Mouse (Mus musculus) limb, embryonic 14.5 days (tissue): ENCODE data around the gene Gpat2. TPM values are rescaled to one million over a fixed set of nuclear protein-coding genes. Genes with fewer than 3 reads are reported as not detected.

Experiments
- ATAC-seq: fragments of 200-750 bp; cut with Nextera tagmentation; 2 replicates; pipeline ENCODE4 v1.8.0; 2017; ENCODE audit warnings: low read depth, moderate number of reproducible peaks, moderate TSS enrichment; ENCODE audit not compliant: low FRiP score
- DNase-seq: peaks from one replicate; pipeline ENCODE4 v3.0.0-alpha.2; 2015; ENCODE audit warnings: low spot score
- H3K27ac ChIP-seq: fragments of 300-500 bp; sonication (generic); replicated peaks from 2 replicates; pipeline ENCODE4 v1.5.1; 2014; ENCODE audit warnings: low read depth, mild to moderate bottlenecking, low read length, moderate library complexity, mixed read lengths
- H3K27me3 ChIP-seq: fragments of 300-500 bp; sonication (generic); 2 replicates; pipeline ENCODE4 v1.6.1; 2014; ENCODE audit warnings: low read length, mixed read lengths; ENCODE audit not compliant: control insufficient read depth, insufficient read depth
- H3K36me3 ChIP-seq: fragments of 300-500 bp; sonication (generic); 2 replicates; pipeline ENCODE4 v1.6.1; 2014; ENCODE audit warnings: mild to moderate bottlenecking, low read length, moderate library complexity, mixed read lengths; ENCODE audit not compliant: control insufficient read depth, insufficient read depth
- H3K4me1 ChIP-seq: fragments of 300-500 bp; sonication (generic); 2 replicates; pipeline ENCODE4 v1.6.1; 2014; ENCODE audit warnings: antibody characterized with exemption, low read length, mixed read lengths; ENCODE audit not compliant: control insufficient read depth, insufficient read depth
- H3K4me2 ChIP-seq: fragments of 300-500 bp; sonication (generic); replicated peaks from 2 replicates; pipeline ENCODE4 v1.6.1; 2014; ENCODE audit warnings: low read depth, mild to moderate bottlenecking, low read length, moderate library complexity; ENCODE audit not compliant: severe bottlenecking
- H3K4me3 ChIP-seq: fragments of 300-500 bp; sonication (generic); replicated peaks from 2 replicates; pipeline ENCODE4 v1.5.1; 2014; ENCODE audit warnings: low read length
- H3K9ac ChIP-seq: fragments of 300-500 bp; sonication (generic); 2 replicates; pipeline ENCODE4 v1.6.1; 2014; ENCODE audit warnings: mild to moderate bottlenecking, low read depth, low read length, moderate library complexity; ENCODE audit not compliant: severe bottlenecking
- H3K9me3 ChIP-seq: fragments of 300-500 bp; sonication (generic); 2 replicates; pipeline ENCODE4 v1.6.1; 2016; ENCODE audit warnings: low read length; ENCODE audit not compliant: control insufficient read depth
- POLR2A ChIP-seq: fragments of 200-500 bp; IDR thresholded peaks from 2 replicates; pipeline ENCODE4 v1.8.0; 2012; ENCODE audit warnings: inconsistent platforms, mild to moderate bottlenecking, moderate library complexity, borderline replicate concordance; ENCODE audit not compliant: insufficient read depth, insufficient read length; ENCODE audit errors: extremely low read depth
- WGBS: fragments of 180-500 bp; shearing (Covaris S2); extraction: QIAGEN DNeasy Blood & Tissue Kit; methylation state at CpG from one replicate; pipeline ENCODE4 v1.1.7; 2014; 5-methylcytosine and 5-hydroxymethylcytosine counted together
- polyA plus RNA-seq, 2 experiments: library from polyadenylated mRNA; depleted of rRNA in 1 of 2; stranded (reverse) in 1 of 2; unstranded in 1 of 2; fragments of >200 nt; fragmentation: Nextera tagmentation in 1 of 2; extraction: Ambion mirVana in 1 of 2; gene quantifications; 2 replicates each; pipeline versions ENCODE4 v1.2.1 to v1.2.3; 2012 to 2014

Gene Gpat2
- polyA plus RNA-seq, 2 experiments, result 0.31 to 0.39 TPM

DNA sequence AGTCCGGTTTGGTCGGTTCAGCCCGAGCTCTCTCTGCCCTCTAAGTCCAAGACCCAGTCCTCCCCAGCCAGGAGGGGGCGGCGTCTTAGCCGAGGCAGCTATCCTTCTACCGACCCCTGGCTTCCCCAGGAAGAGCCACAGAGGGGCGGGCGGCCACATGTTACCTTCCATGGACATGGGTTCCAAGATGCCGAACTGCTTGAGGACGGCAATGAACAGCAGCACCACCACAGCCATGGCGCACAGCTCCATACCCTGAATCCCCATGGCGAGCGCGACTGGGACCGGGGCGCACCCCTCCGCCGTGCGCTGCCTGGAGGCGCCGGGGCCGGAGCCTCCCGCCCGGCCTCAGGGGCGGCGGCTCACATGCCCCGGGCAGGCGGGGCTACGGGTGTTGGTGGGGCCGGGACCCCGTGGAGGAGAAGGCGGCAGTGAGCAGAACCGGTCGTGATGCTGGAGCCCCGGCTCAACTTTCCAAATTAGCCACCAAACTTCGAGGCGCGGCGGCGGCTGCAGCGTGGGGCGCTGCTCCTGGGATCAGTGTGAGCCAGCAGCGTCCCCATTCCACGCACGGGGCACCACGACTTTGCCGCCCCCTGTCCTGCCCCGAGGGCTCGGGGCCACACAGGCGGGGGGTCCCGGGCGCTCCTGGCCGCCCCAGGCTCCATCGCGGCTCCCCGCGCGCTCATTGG is 57.0 kb downstream of the Gpat2 start:
- no peak overlapping the region for H3K27ac ChIP-seq
- peak; percentile 49; the same call in 1 of the 2 replicates for ATAC-seq
- H3K9ac ChIP-seq, result peak overlapping the region; percentile 60

DNA sequence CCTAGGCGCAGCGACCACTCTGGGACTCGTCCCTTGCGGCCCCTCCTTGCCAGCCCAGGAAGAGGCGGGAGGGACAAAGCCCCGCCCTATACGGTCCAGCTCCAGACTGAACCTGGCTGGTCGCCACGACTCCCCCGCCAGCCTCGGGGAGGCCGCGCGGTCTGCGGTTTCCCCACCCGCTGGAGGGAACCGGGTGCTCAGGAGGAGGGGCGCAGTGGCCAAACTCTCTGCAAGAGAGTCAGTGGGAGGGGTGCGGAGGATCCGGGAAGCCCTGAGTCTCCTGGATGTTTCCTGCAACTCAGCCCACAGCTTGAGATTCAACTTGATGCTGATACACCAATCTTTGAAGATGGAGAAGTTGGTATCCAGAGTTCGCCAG is 57.5 kb downstream of the Gpat2 start:
- ATAC-seq (peak; percentile 85), DNase-seq (peak; percentile 77)
- no peaks in the 10 kb centered on the region for H3K9me3 ChIP-seq
- H3K9ac ChIP-seq, result peak overlapping the region; percentile 60
- peak overlapping the region; percentile 97 for H3K4me2 ChIP-seq
- H3K4me3 ChIP-seq, result peak overlapping the region; percentile 56
- H3K36me3 ChIP-seq, result no peaks in the 10 kb centered on the region
- peaks cover 47% of the 10 kb centered on the region for H3K27me3 ChIP-seq
- no peak overlapping the region for H3K27ac ChIP-seq
- peaks cover 6% of the 10 kb centered on the region; the same call in 1 of the 2 replicates for H3K4me1 ChIP-seq
- no peak for TF ChIP-seq POLR2A
- WGBS, result 0% methylated on average over 20 of the region's 21 CpGs

More for the DNA sequence above, 57.0 kb downstream of the Gpat2 start:
- WGBS, result under 1% methylated on average over 36 of the region's 59 CpGs
- Histone ChIP-seq H3K36me3 (no peaks in the 10 kb centered on the region), H3K4me3 (peak overlapping the region; percentile 56), H3K9me3 (no peaks in the 10 kb centered on the region), H3K27me3 (peaks cover 47% of the 10 kb centered on the region), H3K4me2 (peak overlapping the region; percentile 97), H3K4me1 (peaks cover 6% of the 10 kb centered on the region; the same call in 1 of the 2 replicates)
- DNase-seq, result no peak
- TF ChIP-seq POLR2A, result no peak

DNA sequence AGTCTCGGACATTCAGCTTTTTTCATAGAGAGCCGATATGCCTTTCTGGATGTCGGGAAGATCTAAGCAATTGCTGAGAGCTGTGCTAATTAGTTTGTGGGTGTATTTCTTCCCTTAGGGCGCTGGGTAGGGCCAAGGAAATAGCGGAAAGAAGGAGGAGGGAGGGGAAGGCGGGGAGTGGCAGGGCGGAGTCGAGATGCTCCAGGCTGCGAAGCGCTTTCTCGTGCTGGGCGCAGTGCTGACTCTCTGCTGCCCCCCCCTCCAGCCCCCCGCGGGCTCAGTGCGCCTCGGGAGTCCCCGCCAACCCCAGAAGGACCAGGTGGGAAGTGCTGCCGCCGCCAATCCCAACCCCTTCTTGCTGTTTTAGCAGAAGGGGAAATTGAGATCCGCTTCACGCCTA is 58.0 kb downstream of the Gpat2 start:
- WGBS, result 1% methylated on average over 19 of the region's 21 CpGs

DNA sequence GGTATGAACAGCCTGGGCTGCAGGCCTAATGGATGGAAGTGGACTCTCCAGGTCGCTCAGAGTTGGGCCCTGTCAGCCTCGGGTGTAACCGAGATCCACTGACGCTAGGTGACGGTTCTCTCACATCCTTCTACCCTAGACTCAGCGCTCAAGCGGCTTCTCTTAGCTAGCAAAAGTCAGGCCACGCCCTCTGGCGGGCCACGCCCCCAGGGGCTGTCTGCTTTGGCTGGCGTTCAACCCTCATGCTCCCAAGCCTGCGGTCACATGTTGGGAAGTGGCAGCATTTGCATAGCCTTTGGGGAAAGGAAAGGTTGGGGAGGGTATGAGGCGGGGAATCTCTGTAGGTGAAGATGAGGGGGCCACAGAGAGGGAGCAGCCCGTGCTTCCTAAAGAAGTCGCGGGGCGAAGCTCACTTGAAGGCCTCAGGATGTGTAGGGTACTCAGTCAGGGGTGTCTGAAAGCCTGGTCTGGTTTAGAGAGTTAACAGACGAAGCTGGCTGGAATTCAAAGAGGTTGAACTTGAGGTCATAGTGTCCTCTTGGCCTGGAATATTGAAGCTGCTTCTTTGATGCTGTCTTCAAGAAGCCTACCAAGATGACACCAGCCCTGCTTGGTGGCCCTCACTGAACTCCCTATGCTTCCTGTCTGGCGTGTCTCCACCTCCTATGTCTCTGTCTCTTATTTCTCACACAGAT is 59.6 kb downstream of the Gpat2 start:
- DNase-seq (peak; percentile 81), ATAC-seq (0 out of 2 replicates have a peak, but pooled peaks have one; percentile 31)
- H3K4me2 ChIP-seq, result peak overlapping the region; percentile 41
- H3K36me3 ChIP-seq, result no peaks in the 10 kb centered on the region
- H3K4me1 ChIP-seq, result peaks cover 6% of the 10 kb centered on the region; the same call in 1 of the 2 replicates
- 10% methylated on average over 19 of the region's 19 CpGs for WGBS
- TF ChIP-seq POLR2A, result no peak
- H3K9ac ChIP-seq, result no peak overlapping the region
- peak overlapping the region; percentile 10; the same call in 1 of the 2 replicates for H3K4me3 ChIP-seq
- H3K9me3 ChIP-seq, result no peaks in the 10 kb centered on the region
- peaks cover 47% of the 10 kb centered on the region for H3K27me3 ChIP-seq
- H3K27ac ChIP-seq, result no peak overlapping the region

More for the DNA sequence above, 58.0 kb downstream of the Gpat2 start:
- TF ChIP-seq POLR2A, result no peak
- Histone ChIP-seq H3K4me2 (peak overlapping the region; percentile 97), H3K9ac (peak overlapping the region; percentile 60; the same call in 1 of the 2 replicates), H3K27me3 (peaks cover 47% of the 10 kb centered on the region), H3K4me1 (peaks cover 6% of the 10 kb centered on the region; the same call in 1 of the 2 replicates), H3K9me3 (no peaks in the 10 kb centered on the region), H3K36me3 (no peaks in the 10 kb centered on the region), H3K4me3 (peak overlapping the region; percentile 56), H3K27ac (no peak overlapping the region)
- DNase-seq (no peak), ATAC-seq (no peak)

Other genes starting within 250 kb of the Gpat2 start
- 1.1 and 2.4 TPM in 2 replicates for gene 1810024B03Rik, start 216.9 kb upstream of the Gpat2 start, polyA plus RNA-seq (2012; rRNA removed)
- gene 1810024B03Rik, start 216.9 kb upstream of the Gpat2 start, polyA plus RNA-seq (2014; fragmentation: Nextera tagmentation; extraction: Ambion mirVana), result 1.6 and 1.7 TPM in 2 replicates
- gene Snrnp200, start 216.8 kb upstream of the Gpat2 start, polyA plus RNA-seq (2012; rRNA removed), result 75.0 and 75.7 TPM in 2 replicates
- gene Snrnp200, start 216.8 kb upstream of the Gpat2 start, polyA plus RNA-seq (2014; fragmentation: Nextera tagmentation; extraction: Ambion mirVana), result 69.4 and 75.4 TPM in 2 replicates
- 62.0 and 64.8 TPM in 2 replicates for gene Ciao1, start 177.4 kb upstream of the Gpat2 start, polyA plus RNA-seq (2012; rRNA removed)
- gene Ciao1, start 177.4 kb upstream of the Gpat2 start, polyA plus RNA-seq (2014; fragmentation: Nextera tagmentation; extraction: Ambion mirVana), result 63.1 and 64.2 TPM in 2 replicates
- gene Tmem127, start 177.3 kb upstream of the Gpat2 start, polyA plus RNA-seq (2012; rRNA removed), result 36.2 and 51.2 TPM in 2 replicates
- 22.7 and 26.6 TPM in 2 replicates for gene Tmem127, start 177.3 kb upstream of the Gpat2 start, polyA plus RNA-seq (2014; fragmentation: Nextera tagmentation; extraction: Ambion mirVana)
- 60.8 and 63.7 TPM in 2 replicates for gene Stard7, start 155.0 kb upstream of the Gpat2 start, polyA plus RNA-seq (2012; rRNA removed)
- 79.0 and 80.8 TPM in 2 replicates for gene Stard7, start 155.0 kb upstream of the Gpat2 start, polyA plus RNA-seq (2014; fragmentation: Nextera tagmentation; extraction: Ambion mirVana)
- 5.7 and 7.8 TPM in 2 replicates for gene Dusp2, start 89.0 kb upstream of the Gpat2 start, polyA plus RNA-seq (2012; rRNA removed)
- 7.4 and 7.6 TPM in 2 replicates for gene Dusp2, start 89.0 kb upstream of the Gpat2 start, polyA plus RNA-seq (2014; fragmentation: Nextera tagmentation; extraction: Ambion mirVana)
- gene Astl, start 86.6 kb upstream of the Gpat2 start, polyA plus RNA-seq (2012; rRNA removed), result 0.04 and 0.08 TPM in 2 replicates
- gene Astl, start 86.6 kb upstream of the Gpat2 start, polyA plus RNA-seq (2014; fragmentation: Nextera tagmentation; extraction: Ambion mirVana), result 0.14 and 0.40 TPM in 2 replicates
- gene Adra2b, start 62.0 kb upstream of the Gpat2 start, polyA plus RNA-seq (2012; rRNA removed), result 0.21 and 0.33 TPM in 2 replicates
- gene Adra2b, start 62.0 kb upstream of the Gpat2 start, polyA plus RNA-seq (2014; fragmentation: Nextera tagmentation; extraction: Ambion mirVana), result 0.48 and 0.52 TPM in 2 replicates
- 14.6 and 22.2 TPM in 2 replicates for gene Fahd2a, start 19.4 kb downstream of the Gpat2 start, polyA plus RNA-seq (2012; rRNA removed)
- gene Fahd2a, start 19.4 kb downstream of the Gpat2 start, polyA plus RNA-seq (2014; fragmentation: Nextera tagmentation; extraction: Ambion mirVana), result 20.8 and 24.9 TPM in 2 replicates
- 4.2 and 4.3 TPM in 2 replicates for gene Kcnip3, start 96.9 kb downstream of the Gpat2 start, polyA plus RNA-seq (2012; rRNA removed)
- 2.3 and 3.2 TPM in 2 replicates for gene Kcnip3, start 96.9 kb downstream of the Gpat2 start, polyA plus RNA-seq (2014; fragmentation: Nextera tagmentation; extraction: Ambion mirVana)
- 10.3 and 10.6 TPM in 2 replicates for gene Prom2, start 116.3 kb downstream of the Gpat2 start, polyA plus RNA-seq (2012; rRNA removed)
- gene Prom2, start 116.3 kb downstream of the Gpat2 start, polyA plus RNA-seq (2014; fragmentation: Nextera tagmentation; extraction: Ambion mirVana), result 9.3 and 9.5 TPM in 2 replicates
- 6.2 and 7.3 TPM in 2 replicates for gene Zfp661, start 161.9 kb downstream of the Gpat2 start, polyA plus RNA-seq (2012; rRNA removed)
- gene Zfp661, start 161.9 kb downstream of the Gpat2 start, polyA plus RNA-seq (2014; fragmentation: Nextera tagmentation; extraction: Ambion mirVana), result 5.0 TPM in 2 replicates
- gene Mrps5, start 162.0 kb downstream of the Gpat2 start, polyA plus RNA-seq (2012; rRNA removed), result 92.0 and 102 TPM in 2 replicates
- 118 and 123 TPM in 2 replicates for gene Mrps5, start 162.0 kb downstream of the Gpat2 start, polyA plus RNA-seq (2014; fragmentation: Nextera tagmentation; extraction: Ambion mirVana)
- 1.1 and 2.5 TPM in 2 replicates for gene Mal, start 231.5 kb downstream of the Gpat2 start, polyA plus RNA-seq (2012; rRNA removed)
- 6.9 and 12.5 TPM in 2 replicates for gene Mal, start 231.5 kb downstream of the Gpat2 start, polyA plus RNA-seq (2014; fragmentation: Nextera tagmentation; extraction: Ambion mirVana)